Mouse (Mus musculus): Measurements from ENCODE around the gene Il23r. TPM values are rescaled to one million over a fixed set of nuclear protein-coding genes. Genes with fewer than 3 reads are reported as not detected.
"Not testable (repeated sequence)": the region's sequence is repeated elsewhere in the genome, so short reads cannot be mapped to it uniquely, and the experiment has no call there.

The Il23r gene
- not detected for total RNA-seq (2022)

DNA sequence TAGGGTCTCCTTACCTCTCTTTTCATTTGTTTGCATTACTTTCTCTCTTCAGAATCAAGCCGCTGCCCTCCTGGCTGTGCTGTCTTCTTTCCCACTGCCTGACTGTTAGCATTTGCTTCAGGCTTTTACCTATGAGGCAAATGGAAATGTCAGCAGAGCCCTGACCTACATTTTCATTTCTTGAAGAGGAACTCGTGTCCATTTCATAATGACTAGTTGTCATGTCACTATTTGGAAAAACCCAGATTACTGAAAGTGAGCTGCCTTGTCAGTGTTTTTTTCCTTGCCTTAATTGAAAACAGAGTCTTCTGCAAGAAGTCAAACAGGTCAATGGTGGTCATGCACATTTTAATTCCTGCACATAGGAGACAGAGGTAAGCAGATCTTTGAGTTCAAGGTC, at the start of gene Il23r:
TSS of gene Il23r (minus strand) at position 101 of the 400 bp plus-strand sequence.
- DNase-seq (ENCODE audit: low spot score): no peak

GRCm38 (mm10) chr6:67535777-67536054, 44.1 kb upstream of the Il23r start, which contains the start of gene Tacstd2:
Gene Tacstd2, minus strand, starts transcription at chr6:67535796.
- DNase-seq (ENCODE audit: low spot score): no peak

- DNase-seq (ENCODE audit: low spot score): no peak
Measured at GRCm38 (mm10) chr6:67535005-67535776, 43.5 kb upstream of the Il23r start.

DNA sequence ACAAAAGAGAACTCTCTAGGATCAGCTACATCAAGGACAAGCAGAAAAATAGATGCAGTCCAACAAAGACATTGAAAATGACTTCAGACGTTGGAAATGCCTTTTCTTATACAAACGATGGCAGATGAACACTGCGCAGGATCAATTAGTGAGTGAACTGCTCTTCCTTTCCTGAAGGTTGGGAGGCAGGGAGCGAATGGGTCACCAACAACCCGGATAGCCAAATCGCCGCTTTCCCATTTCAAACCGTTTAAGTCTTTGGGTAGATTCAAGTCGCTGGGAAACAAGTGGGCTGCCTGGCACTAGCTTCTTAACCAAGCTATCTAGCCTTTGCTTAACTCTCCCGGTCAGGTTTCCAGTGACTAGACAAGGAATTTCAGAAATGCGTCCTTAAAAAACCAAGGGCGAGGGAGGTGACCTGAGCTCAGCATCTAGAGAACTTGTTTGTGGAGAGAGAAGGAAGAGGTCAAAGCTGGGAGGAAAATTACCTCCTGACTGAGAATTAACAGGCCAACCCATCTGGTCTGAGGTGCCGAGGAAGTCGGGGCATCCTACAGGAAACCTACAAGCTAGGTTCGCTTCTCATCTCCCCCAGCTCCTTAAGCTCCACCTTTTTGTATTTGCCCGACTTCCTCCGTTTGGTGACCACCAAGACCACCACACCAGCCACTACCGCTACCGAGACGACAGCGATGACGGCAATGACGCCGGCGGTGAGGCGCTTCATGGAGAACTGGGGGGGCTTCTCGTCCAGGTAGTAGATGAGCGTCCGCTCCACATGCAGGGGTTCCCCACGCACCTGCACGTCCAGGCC, 42.7 kb upstream of the Il23r start:
- DNase-seq (ENCODE audit: low spot score): no peak

GRCm38 (mm10) chr6:67532665-67533440, 41.2 kb upstream of the Il23r start:
- DNase-seq (ENCODE audit: low spot score): no peak

GRCm38 (mm10) chr6:67531822-67532162, 40.1 kb upstream of the Il23r start:
- no peak for DNase-seq (ENCODE audit: low spot score)

GRCm38 (mm10) chr6:67530992-67531821, 39.6 kb upstream of the Il23r start:
- DNase-seq (ENCODE audit: low spot score): no peak

DNA sequence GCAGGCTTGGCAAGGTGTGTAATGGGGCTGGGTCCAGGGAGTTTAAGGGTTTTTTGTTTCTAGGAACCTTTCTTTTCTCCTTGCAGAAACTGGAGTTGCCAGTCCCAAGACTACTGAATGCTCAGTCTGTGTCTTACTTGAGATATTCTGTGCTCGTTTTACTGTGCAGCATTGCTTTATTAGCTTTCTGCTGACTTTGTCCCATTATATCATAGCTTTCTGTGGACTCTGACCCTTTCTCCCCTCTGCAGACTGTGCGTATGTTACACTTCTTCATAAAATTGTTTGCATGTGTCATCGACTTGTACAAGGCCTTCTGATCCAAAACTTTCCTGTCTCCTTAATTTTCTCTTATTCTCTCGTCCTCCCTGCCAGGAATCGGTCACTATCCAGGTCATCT, 34.7 kb upstream of the Il23r start:
- DNase-seq (ENCODE audit: low spot score): no peak

GRCm38 (mm10) chr6:67510752-67511151, 19.1 kb upstream of the Il23r start:
- no peak for DNase-seq (ENCODE audit: low spot score)

GRCm38 (mm10) chr6:67501938-67502337, 10.3 kb upstream of the Il23r start:
- DNase-seq (ENCODE audit: low spot score): not testable (repeated sequence)

DNA sequence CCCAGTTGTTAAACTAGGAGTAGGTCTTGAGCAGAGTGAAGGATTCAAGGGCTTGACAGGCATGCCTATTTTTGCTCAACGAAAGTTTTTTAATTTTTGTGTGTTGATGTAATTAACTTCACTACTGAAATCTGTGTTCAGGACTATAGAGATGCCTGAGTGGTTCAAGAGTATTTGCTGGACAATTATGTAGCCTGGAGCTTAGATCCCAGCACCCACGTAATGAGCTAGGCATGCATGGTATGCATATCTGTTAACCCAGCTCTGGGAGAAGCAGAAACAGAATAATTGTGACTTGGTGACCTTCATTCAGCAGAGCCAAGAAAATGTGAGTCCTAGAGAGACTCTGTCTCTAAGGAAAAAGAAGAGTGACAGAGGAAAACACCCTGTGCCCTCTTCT, 10.6 kb downstream of the Il23r start:
- no peak for DNase-seq (ENCODE audit: low spot score)

DNA sequence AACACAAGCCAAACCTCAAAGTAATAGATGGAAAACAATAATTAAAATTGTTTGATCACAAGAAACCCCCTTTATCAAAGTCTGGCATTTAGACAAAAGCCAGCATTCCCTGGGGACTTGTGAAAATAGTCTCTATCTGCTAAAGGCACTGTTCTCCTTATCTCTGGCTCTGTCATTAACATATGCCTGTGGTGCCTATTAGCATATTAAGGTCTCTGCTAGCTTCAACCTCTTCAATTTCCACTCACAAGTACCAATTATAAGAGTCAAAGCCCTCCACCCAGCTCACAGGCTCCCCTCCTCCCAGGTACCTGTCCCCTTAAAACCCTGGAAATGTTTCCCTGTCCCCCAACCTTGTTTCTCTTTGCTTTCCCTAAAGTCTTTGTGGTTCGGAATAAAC, 20.4 kb downstream of the Il23r start:
- DNase-seq (ENCODE audit: low spot score): no peak

- DNase-seq (ENCODE audit: low spot score): no peak
Measured at GRCm38 (mm10) chr6:67459424-67459823, 32.2 kb downstream of the Il23r start.

- DNase-seq (ENCODE audit: low spot score): no peak
Measured at GRCm38 (mm10) chr6:67451330-67451729, 40.3 kb downstream of the Il23r start.

DNA sequence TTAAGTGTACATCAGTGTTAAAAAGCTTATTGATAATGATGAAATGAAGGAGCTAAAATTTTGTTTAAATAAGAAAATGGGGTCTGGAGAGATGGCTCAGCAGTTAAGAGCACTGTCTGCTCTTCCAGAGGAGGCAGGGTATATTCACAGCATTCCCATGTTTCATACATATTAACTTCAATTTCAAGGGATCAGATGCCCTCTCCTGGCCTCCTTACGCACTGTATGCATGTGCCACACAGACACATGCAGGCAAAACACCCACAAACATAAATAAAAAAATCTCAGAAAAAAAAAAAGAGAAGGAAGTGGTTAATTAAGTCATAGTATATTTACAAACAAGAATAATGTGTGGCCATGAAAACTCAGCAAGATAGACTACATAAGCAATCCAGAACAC, 45.8 kb downstream of the Il23r start:
- no peak for DNase-seq (ENCODE audit: low spot score)

DNA sequence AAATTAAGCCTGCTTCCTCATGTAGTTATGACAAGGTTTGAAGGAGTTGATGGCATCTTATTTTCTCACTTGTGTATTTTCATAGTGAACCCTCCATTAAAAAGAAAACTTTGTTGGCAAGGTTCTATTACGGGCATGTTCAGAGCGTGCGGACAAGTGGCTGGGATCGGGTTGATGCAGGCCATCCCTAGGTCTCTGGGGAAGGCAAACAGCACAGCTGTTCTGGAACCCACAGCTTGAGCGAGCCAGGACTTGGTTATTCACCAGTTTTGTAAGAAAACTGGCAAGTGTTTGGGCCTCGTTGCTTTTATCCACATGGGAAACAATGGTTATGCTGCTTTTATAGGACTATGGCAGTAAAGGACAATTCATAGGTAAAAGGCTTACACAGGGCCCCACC, 48.5 kb downstream of the Il23r start:
- DNase-seq (ENCODE audit: low spot score): no peak

DNA sequence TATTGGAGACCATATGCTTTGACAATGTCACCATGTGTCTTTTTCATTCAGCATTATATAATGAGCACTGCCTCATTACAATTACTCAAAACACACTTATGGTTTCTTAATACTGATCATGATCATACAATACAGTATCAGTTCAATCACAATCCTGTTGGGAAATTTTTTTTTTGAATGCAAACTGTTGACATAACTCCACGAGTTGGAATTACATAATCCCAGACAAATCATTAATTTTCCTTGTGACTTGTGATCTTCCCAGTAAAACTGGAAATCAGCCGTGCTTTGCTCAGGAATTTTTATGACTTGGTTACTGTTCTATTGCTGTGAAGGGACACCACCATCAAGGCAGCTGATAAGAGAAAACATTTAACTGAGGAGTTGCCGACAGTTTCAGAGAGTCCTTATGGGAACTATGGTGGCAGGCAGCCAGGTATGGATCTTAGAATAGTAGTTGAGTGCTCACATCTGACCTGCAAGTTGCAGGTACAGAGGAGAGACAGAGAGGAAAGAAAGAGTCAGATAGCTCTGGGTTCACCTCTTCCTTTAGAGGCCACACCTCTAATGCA, 53.8 kb downstream of the Il23r start:
- no peak for DNase-seq (ENCODE audit: low spot score)

GRCm38 (mm10) chr6:67437028-67437427, 54.6 kb downstream of the Il23r start:
- no peak for DNase-seq (ENCODE audit: low spot score)

DNA sequence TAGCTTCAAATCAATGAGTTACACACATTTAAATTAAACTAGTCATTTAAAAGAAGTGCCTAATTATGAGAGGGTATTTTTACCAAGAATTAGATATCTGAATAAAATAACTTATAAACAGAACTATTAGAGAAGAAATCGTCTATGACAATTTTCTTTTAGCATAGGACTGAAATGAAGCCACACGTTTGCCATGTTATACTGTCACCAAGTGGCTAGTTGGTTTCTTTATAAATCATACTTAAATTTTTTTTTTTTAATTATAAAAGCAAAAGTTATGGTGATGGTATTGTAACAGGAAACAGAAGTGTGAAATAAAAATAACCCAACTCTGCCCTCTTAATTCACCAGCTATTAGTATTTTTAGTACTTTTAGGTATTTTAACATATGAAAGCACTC, 55.4 kb downstream of the Il23r start:
- no peak for DNase-seq (ENCODE audit: low spot score)

GRCm38 (mm10) chr6:67435711-67436110, 55.9 kb downstream of the Il23r start:
- no peak for DNase-seq (ENCODE audit: low spot score)

DNA sequence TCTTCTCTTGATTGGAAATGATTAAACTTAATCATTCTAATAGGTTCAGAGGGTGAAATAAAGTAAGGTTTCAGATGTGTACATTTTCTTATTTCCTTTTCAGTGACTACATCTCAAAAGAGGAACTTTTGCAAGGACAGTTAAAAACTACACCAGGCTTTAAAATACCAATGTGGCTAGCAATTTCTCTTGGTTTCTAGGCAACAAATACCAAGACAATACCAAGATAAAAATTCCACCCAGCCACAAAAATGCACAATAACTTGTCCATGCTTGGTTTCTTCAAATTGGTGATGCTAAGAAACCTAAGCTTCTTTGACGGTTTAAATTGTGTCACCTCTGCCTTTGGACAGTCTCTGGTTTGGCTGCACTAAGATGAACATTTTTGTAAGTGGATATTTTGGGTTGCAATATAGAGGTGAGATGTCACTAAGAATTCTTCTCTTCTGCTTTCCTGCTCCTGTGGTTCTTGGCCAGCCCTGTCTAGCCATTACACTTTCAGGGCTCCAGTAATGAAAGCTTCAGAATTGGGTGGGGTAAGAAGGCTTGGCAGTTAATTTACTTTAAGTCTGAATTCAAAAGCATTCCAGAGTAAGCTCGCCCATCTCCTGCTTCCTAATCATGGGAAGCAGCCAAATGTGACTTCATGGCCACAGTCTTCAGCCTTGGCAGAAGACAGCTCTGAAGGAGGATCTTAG, 56.8 kb downstream of the Il23r start:
- DNase-seq (ENCODE audit: low spot score): no peak
